Mouse (Mus musculus): ENCODE measurements at regions not wholly inside any gene's neighbourhood (a gene's known extent, or its start where the extent isn't known, plus 50 kb on each side); places are given as distances from the start of the nearest gene placed in this dataset.

- WGBS = 90% methylated on average over 4 of the region's 4 CpGs
- no peaks in the 10 kb centered on the region for H3K4me1 ChIP-seq
These were observed 127.1 kb upstream of the Spred2 start for GRCm38 (mm10) chr11:19796950-19797670.

GRCm38 (mm10) chr11:19809359-19809758 is 114.8 kb upstream of the Spred2 start:
- H3K4me3 ChIP-seq = no peak overlapping the region
- no peaks in the 10 kb centered on the region for H3K36me3 ChIP-seq (replicated peaks)
- H3K9me3 ChIP-seq = peaks cover 10% of the 10 kb centered on the region; the same call in 1 of the 2 replicates
- H3K27ac ChIP-seq = no peak overlapping the region
- WGBS = 88% methylated on average over 7 of the region's 7 CpGs
- H3K27me3 ChIP-seq (ENCODE audit: poor library complexity, severe bottlenecking) = peaks cover 7% of the 10 kb centered on the region; the same call in 1 of the 2 replicates
- DNase-seq (ENCODE audit: extremely low spot score, low spot score) = no peak
- H3K4me1 ChIP-seq = peaks cover 29% of the 10 kb centered on the region

More at GRCm38 (mm10) chr11:19796950-19797670, 127.1 kb upstream of the Spred2 start:
- no peak overlapping the region for H3K27ac ChIP-seq
- peaks cover 4% of the 10 kb centered on the region for H3K9me3 ChIP-seq
- no peak overlapping the region for H3K4me3 ChIP-seq
- no peak for DNase-seq (ENCODE audit: extremely low spot score, low spot score)
- H3K36me3 ChIP-seq (replicated peaks) = no peaks in the 10 kb centered on the region
- H3K27me3 ChIP-seq (ENCODE audit: poor library complexity, severe bottlenecking) = no peaks in the 10 kb centered on the region

GRCm38 (mm10) chr11:19811271-19811991 is 112.7 kb upstream of the Spred2 start:
- DNase-seq (ENCODE audit: extremely low spot score, low spot score) = no peak
- Histone ChIP-seq H3K36me3 (replicated peaks) (no peaks in the 10 kb centered on the region), H3K4me3 (no peak overlapping the region; the same call in 1 of the 2 replicates), H3K4me1 (peaks cover 29% of the 10 kb centered on the region), H3K27me3 (ENCODE audit: poor library complexity, severe bottlenecking) (peaks cover 7% of the 10 kb centered on the region; the same call in 1 of the 2 replicates), H3K27ac (peak overlapping the region; percentile 66), H3K9me3 (peaks cover 13% of the 10 kb centered on the region; the same call in 1 of the 2 replicates)
- WGBS = 10% methylated on average over 11 of the region's 12 CpGs

- no peak for DNase-seq (ENCODE audit: extremely low spot score, low spot score)
- Histone ChIP-seq H3K4me1 (peaks cover 29% of the 10 kb centered on the region), H3K4me3 (no peak overlapping the region; the same call in 1 of the 2 replicates), H3K27me3 (ENCODE audit: poor library complexity, severe bottlenecking) (peaks cover 7% of the 10 kb centered on the region; the same call in 1 of the 2 replicates), H3K36me3 (replicated peaks) (no peaks in the 10 kb centered on the region), H3K27ac (peak overlapping the region; percentile 66), H3K9me3 (peaks cover 13% of the 10 kb centered on the region; the same call in 1 of the 2 replicates)
- WGBS = 17% methylated on average over 10 of the region's 10 CpGs
These were observed 112.0 kb upstream of the Spred2 start for GRCm38 (mm10) chr11:19811992-19812690.

GRCm38 (mm10) chr11:19813549-19813948 is 110.6 kb upstream of the Spred2 start:
- peaks cover 13% of the 10 kb centered on the region; the same call in 1 of the 2 replicates for H3K9me3 ChIP-seq
- H3K27ac ChIP-seq = no peak overlapping the region
- 75% methylated on average over 7 of the region's 7 CpGs for WGBS
- peaks cover 29% of the 10 kb centered on the region for H3K4me1 ChIP-seq
- no peak for DNase-seq (ENCODE audit: extremely low spot score, low spot score)
- H3K4me3 ChIP-seq = no peak overlapping the region
- no peaks in the 10 kb centered on the region for H3K36me3 ChIP-seq (replicated peaks)
- peaks cover 7% of the 10 kb centered on the region; the same call in 1 of the 2 replicates for H3K27me3 ChIP-seq (ENCODE audit: poor library complexity, severe bottlenecking)

GRCm38 (mm10) chr11:19822991-19823390 is 101.2 kb upstream of the Spred2 start:
- WGBS = 81% methylated on average over 5 of the region's 5 CpGs
- Histone ChIP-seq H3K36me3 (replicated peaks) (no peaks in the 10 kb centered on the region), H3K9me3 (no peaks in the 10 kb centered on the region), H3K27me3 (ENCODE audit: poor library complexity, severe bottlenecking) (peaks cover 1% of the 10 kb centered on the region; the same call in 1 of the 2 replicates), H3K4me3 (no peak overlapping the region), H3K4me1 (peaks cover 8% of the 10 kb centered on the region; the same call in 1 of the 2 replicates), H3K27ac (no peak overlapping the region)
- DNase-seq (ENCODE audit: extremely low spot score, low spot score) = no peak

- no peaks in the 10 kb centered on the region for H3K9me3 ChIP-seq
- no peaks in the 10 kb centered on the region for H3K36me3 ChIP-seq (replicated peaks)
- WGBS = under 1% methylated on average over 3 of the region's 3 CpGs
- peaks cover 8% of the 10 kb centered on the region; the same call in 1 of the 2 replicates for H3K4me1 ChIP-seq
- H3K27ac ChIP-seq = no peak overlapping the region
- peak; percentile 72 for DNase-seq (ENCODE audit: extremely low spot score, low spot score)
- H3K27me3 ChIP-seq (ENCODE audit: poor library complexity, severe bottlenecking) = peaks cover 3% of the 10 kb centered on the region; the same call in 1 of the 2 replicates
- H3K4me3 ChIP-seq = no peak overlapping the region
These were observed 100.7 kb upstream of the Spred2 start for GRCm38 (mm10) chr11:19823461-19823895.

- no peaks in the 10 kb centered on the region for H3K36me3 ChIP-seq (replicated peaks)
- WGBS = 91% methylated on average over 13 of the region's 13 CpGs
- peaks cover 29% of the 10 kb centered on the region for H3K4me1 ChIP-seq
- no peak overlapping the region for H3K27ac ChIP-seq
- no peak overlapping the region for H3K4me3 ChIP-seq
- no peaks in the 10 kb centered on the region for H3K9me3 ChIP-seq
- H3K27me3 ChIP-seq (ENCODE audit: poor library complexity, severe bottlenecking) = peaks cover 15% of the 10 kb centered on the region
- DNase-seq (ENCODE audit: extremely low spot score, low spot score) = no peak
These were observed 97.5 kb upstream of the Spred2 start for GRCm38 (mm10) chr11:19826481-19827185.

GRCm38 (mm10) chr11:19827996-19828395 is 96.2 kb upstream of the Spred2 start:
- WGBS = 87% methylated on average over 11 of the region's 11 CpGs
- Histone ChIP-seq H3K9me3 (no peaks in the 10 kb centered on the region), H3K27me3 (ENCODE audit: poor library complexity, severe bottlenecking) (peaks cover 15% of the 10 kb centered on the region)

GRCm38 (mm10) chr11:19828959-19829401 is 95.2 kb upstream of the Spred2 start:
- Histone ChIP-seq H3K36me3 (replicated peaks) (no peaks in the 10 kb centered on the region), H3K27ac (no peak overlapping the region), H3K4me3 (no peak overlapping the region), H3K4me1 (peaks cover 29% of the 10 kb centered on the region), H3K9me3 (no peaks in the 10 kb centered on the region), H3K27me3 (ENCODE audit: poor library complexity, severe bottlenecking) (peaks cover 15% of the 10 kb centered on the region)
- no peak for DNase-seq (ENCODE audit: extremely low spot score, low spot score)
- 60% methylated on average over 8 of the region's 8 CpGs for WGBS

More at GRCm38 (mm10) chr11:19827996-19828395, 96.2 kb upstream of the Spred2 start:
- H3K4me1 ChIP-seq = peaks cover 29% of the 10 kb centered on the region
- no peaks in the 10 kb centered on the region for H3K36me3 ChIP-seq (replicated peaks)
- no peak overlapping the region for H3K4me3 ChIP-seq
- DNase-seq (ENCODE audit: extremely low spot score, low spot score) = no peak
- H3K27ac ChIP-seq = 0 out of 2 replicates have a peak overlapping the region, but pooled peaks have one; percentile 15

- peaks cover 30% of the 10 kb centered on the region for H3K4me1 ChIP-seq
- WGBS = 38% methylated on average over 9 of the region's 9 CpGs
- DNase-seq (ENCODE audit: extremely low spot score, low spot score) = no peak
- no peaks in the 10 kb centered on the region for H3K9me3 ChIP-seq
- H3K4me3 ChIP-seq = no peak overlapping the region
- H3K36me3 ChIP-seq (replicated peaks) = no peaks in the 10 kb centered on the region
- H3K27ac ChIP-seq = no peak overlapping the region
- H3K27me3 ChIP-seq (ENCODE audit: poor library complexity, severe bottlenecking) = peaks cover 15% of the 10 kb centered on the region
These were observed 94.5 kb upstream of the Spred2 start for GRCm38 (mm10) chr11:19829564-19830279.

All from forebrain, embryonic 10.5 days (tissue).